Mouse (Mus musculus): ENCODE measurements at regions not wholly inside any gene's neighbourhood (a gene's known extent, or its start where the extent isn't known, plus 50 kb on each side); places are given as distances from the start of the nearest gene placed in this dataset.
A peak's percentile ranks its signal among the peaks of the same experiment; 100 is the strongest.

DNA sequence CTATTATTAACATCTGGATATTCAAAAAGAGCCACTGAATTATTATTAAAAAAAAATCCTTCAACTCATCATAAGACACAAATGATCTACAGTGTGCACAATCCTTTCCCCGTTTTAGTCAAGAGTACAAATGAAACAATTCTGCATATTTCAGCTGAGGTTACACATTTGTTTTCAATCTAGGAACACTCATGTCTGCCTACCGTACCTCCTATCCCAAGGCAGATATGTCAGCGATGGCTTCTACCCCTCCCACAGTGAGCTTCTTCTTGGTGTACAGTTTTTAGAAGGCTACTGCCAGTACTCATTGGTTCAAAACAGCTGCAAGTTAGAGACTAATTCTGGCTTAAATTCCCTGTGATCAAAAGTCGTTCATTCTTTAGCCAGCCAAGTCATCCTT is 382.7 kb upstream of the Npvf start:
- no peak for DNase-seq (ENCODE audit: extremely low read depth, insufficient read length, low spot score)

GRCm38 (mm10) chr6:51039486-51040180 is 385.4 kb upstream of the Npvf start:
- no peak for DNase-seq (ENCODE audit: extremely low read depth, insufficient read length, low spot score)

- no peak for DNase-seq (ENCODE audit: extremely low read depth, insufficient read length, low spot score)
Measured at GRCm38 (mm10) chr6:51043970-51044369, 388.5 kb upstream of the Nfe2l3 start.

- no peak for DNase-seq (ENCODE audit: extremely low read depth, insufficient read length, low spot score)
Measured at GRCm38 (mm10) chr6:51044873-51045272, 387.6 kb upstream of the Nfe2l3 start.

DNA sequence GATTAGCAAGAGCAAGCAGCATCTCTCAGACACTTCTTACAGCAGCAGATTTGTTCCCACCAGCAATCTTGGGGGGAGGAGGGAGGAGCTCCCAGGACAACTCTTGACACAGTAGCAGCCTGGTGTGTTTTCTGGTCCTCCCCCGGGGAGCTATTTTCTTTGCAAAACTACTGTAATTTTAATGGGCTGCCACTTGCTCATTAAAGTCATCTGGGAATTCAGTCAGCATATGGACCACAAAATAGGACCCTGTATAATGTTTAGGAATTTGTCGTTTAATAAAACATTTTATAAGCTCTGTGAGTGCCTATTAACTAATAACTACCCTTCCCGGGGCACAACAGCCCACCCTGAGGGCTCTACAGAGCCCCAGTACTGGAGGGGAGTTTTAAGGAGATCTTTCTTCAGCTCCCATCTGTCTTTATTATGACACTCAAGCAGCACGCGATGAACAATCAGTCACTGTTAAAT is 380.0 kb upstream of the Nfe2l3 start:
- DNase-seq (ENCODE audit: extremely low read depth, insufficient read length, low spot score) = no peak

GRCm38 (mm10) chr6:51057229-51057628 is 375.2 kb upstream of the Nfe2l3 start:
- no peak for DNase-seq (ENCODE audit: extremely low read depth, insufficient read length, low spot score)

DNA sequence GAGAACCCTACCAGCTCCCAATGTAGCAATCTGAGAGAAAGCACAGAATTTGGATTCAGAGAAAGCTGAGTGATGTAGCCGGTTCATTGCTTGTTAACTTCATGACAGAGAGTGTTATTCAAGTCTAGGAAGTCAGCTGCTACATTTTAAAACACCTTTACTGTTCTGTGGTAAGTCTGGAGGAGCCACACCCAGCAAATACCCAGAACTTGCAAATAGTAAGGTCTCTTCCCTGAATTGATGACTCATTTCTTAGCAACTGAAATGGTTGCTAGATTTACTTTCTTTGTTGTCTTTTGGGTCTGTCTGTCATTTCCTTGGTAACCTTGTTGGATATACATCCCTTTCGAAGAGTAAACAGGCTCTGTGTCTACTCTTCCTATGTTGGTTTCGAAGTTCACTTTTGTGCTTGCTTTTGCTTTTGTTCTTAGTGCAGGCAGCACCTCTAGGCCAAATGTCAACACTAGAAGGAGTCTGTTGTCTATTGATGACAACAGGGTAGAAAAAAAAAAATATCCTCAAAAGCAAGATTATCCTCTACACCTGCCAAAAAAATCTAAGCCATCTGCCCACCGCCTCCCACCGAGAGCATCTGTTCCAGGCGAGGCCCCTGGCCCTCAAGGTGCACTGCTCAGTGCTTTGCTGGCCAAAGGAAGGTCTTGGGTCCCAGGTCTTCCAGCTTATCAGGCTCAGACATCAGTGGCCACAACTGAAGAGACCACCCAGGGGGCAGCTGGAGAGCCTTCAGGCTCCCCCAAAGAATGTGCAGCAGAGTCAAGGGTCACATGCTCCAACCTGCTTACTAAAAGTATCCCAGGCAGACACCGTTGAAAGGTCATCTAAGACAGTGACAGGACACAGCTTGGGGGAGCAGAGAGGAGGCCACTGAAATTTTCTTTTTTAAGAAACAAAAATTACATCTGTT is 372.3 kb upstream of the Nfe2l3 start:
- DNase-seq (ENCODE audit: extremely low read depth, insufficient read length, low spot score) = no peak

- DNase-seq (ENCODE audit: extremely low read depth, insufficient read length, low spot score) = no peak
Measured at GRCm38 (mm10) chr6:51060848-51061535, 371.5 kb upstream of the Nfe2l3 start.

DNA sequence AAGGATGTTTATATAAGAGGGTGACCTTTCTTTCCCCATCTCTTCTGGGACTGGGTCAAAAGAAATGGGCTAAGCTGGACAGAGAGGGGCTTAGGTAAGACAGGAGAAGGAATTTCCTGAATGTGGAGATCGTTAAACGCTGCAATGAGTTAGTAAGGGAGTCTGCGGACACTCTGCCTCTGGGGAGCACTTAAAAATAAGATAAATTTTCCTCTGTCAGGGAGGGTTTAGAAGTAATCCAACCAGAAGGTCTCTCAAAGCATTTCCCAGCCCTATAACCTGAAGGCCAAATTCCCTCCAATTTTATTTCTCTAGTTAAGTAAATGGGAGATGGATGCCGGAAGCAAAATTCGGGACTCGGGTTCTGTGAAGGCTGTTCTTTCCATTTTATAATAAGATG is 367.3 kb upstream of the Nfe2l3 start:
- no peak for DNase-seq (ENCODE audit: extremely low read depth, insufficient read length, low spot score)

DNA sequence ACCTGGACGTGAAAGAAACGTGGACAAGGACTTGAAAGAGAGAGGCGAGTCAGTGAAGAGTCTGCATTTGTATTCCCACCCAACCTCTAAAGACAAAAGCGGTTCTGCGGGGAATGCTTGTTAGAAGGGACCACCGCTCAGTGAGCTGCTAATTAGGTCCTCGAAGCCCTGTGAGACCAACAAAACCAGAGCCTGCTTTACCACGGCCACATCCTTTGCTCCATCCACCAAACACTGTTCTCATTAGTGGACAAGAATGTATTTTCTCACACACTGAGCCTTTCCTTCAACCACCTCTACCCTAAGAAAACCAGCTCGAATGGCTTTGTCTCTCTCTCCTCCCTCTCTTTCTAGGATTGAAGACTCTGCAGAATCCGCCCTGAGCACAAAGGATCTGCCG is 365.1 kb upstream of the Nfe2l3 start:
- no peak for DNase-seq (ENCODE audit: extremely low read depth, insufficient read length, low spot score)

GRCm38 (mm10) chr6:51069945-51070344 is 362.5 kb upstream of the Nfe2l3 start:
- DNase-seq (ENCODE audit: extremely low read depth, insufficient read length, low spot score) = no peak

DNA sequence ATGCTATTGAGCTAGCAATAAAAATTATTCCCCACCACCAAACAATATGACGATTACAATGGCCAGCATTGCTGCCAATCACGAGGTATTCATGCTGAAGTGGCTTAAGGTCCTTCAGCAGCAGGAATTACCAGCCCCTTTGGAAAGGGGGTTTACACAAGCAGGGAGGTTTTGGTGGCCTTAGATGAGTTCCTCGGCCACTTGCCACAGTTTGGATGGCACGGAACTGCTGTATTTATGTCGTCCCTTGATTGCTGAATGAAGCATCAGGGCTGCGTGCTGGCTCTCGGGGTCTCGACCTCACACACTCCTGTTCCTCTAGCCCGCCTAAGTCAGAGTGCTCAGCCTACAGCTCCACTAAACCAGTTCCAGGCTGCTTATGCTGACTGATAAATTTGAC is 361.2 kb upstream of the Nfe2l3 start:
- DNase-seq (ENCODE audit: extremely low read depth, insufficient read length, low spot score) = no peak

DNA sequence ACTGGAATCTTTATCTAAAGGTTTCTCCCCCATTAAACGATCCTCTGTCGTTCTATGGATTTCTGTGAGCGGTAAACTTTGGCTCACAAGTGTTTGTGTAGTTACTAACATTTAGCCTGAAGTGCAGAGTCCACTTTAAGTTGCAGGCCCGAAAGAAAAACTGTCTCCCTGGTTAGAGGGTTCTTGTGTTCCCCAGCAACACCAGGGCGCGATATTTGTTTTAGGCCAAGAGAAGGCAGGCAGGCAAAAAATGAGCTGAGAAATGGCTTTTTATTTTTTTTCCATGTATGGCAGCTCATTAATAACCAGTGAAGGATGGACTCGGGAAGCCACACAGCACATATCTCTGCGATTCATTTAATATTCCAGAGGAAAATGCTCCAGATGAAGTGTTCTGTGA is 357.4 kb upstream of the Nfe2l3 start:
- DNase-seq (ENCODE audit: extremely low read depth, insufficient read length, low spot score) = no peak

- peak; percentile 11 for DNase-seq (ENCODE audit: extremely low read depth, insufficient read length, low spot score)
Measured at GRCm38 (mm10) chr6:51076861-51077768, 355.4 kb upstream of the Nfe2l3 start.

DNA sequence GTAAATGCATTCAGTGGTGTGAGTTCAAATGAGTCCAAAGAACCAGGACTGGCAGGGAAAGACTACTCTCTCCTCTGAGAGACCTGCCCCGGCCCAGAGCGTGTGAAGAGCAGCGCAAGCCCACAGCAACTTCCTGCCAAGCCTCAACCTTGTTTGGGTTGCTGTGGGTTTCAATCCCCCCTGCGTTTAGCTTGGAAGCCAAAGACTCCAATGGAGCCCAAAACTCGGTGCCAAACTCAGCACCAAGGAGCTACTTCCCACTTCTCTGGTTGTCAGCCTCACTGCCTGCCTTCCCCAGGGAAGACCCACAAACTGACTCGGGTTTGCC is 354.7 kb upstream of the Nfe2l3 start:
- DNase-seq (ENCODE audit: extremely low read depth, insufficient read length, low spot score) = no peak

GRCm38 (mm10) chr6:51078353-51078966 is 354.0 kb upstream of the Nfe2l3 start:
- DNase-seq (ENCODE audit: extremely low read depth, insufficient read length, low spot score) = no peak

- DNase-seq (ENCODE audit: extremely low read depth, insufficient read length, low spot score) = no peak
Measured at GRCm38 (mm10) chr6:51078967-51079355, 353.5 kb upstream of the Nfe2l3 start.

DNA sequence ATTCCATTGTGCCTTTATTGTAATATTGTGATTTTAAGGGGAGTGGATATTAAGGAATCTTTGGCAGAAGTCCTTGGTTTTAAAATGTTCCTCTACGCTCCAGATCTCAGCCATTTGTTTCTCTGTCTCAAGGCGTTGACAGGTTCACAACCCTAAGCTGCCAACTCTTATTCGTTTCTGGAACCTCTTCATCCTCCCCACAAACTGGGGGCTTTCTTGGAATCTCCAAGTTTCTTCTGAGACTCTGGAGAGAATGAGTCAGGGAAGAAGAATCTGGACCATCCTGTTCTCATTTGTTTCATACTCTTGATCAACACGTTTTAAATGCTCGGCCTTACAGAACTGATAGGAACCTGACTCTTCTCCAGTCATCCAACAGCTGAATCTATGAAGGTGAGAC is 351.4 kb upstream of the Nfe2l3 start:
- DNase-seq (ENCODE audit: extremely low read depth, insufficient read length, low spot score) = no peak

GRCm38 (mm10) chr6:51084656-51085055 is 347.8 kb upstream of the Nfe2l3 start:
- no peak for DNase-seq (ENCODE audit: extremely low read depth, insufficient read length, low spot score)

GRCm38 (mm10) chr6:51085547-51085946 is 346.9 kb upstream of the Nfe2l3 start:
- no peak for DNase-seq (ENCODE audit: extremely low read depth, insufficient read length, low spot score)
